Mouse (Mus musculus): ENCODE data around the gene Llgl1. TPM values are rescaled to one million over a fixed set of nuclear protein-coding genes. Genes with fewer than 3 reads are reported as not detected.

Llgl1 gene
- total and polyA plus RNA-seq, 2 experiments from 2014 or later, result 25.8 to 46.8 TPM

GRCm38 (mm10) chr11:60706696-60707480, 7.4 kb downstream of the Llgl1 start:
- H3K4me2 ChIP-seq (ENCODE audit: low read depth, low read length, poor library complexity, severe bottlenecking), result no peak overlapping the region
- ATAC-seq (ENCODE audit: low FRiP score), result no peak
- peaks cover 73% of the 10 kb centered on the region for H3K36me3 ChIP-seq (ENCODE audit: insufficient read depth, low read length)
- no peak for TF ChIP-seq CTCF (IDR thresholded peaks at IDR 0.05)
- H3K9ac ChIP-seq (replicated peaks; ENCODE audit: low read length, poor library complexity, severe bottlenecking), result no peak overlapping the region
- no peaks in the 10 kb centered on the region for H3K9me3 ChIP-seq (ENCODE audit: low read length)
- no peak for DNase-seq (ENCODE audit: low spot score)
- H3K4me3 ChIP-seq (ENCODE audit: low read depth, low read length), result no peak overlapping the region
- WGBS, result 87% methylated on average over 13 of the region's 14 CpGs
- no peaks in the 10 kb centered on the region for H3K27me3 ChIP-seq (ENCODE audit: insufficient read depth, low read length)
- no peaks in the 10 kb centered on the region for H3K4me1 ChIP-seq (ENCODE audit: insufficient read depth, low read length)
- no peak overlapping the region for H3K27ac ChIP-seq (ENCODE audit: low read depth, low read length)

GRCm38 (mm10) chr11:60707672-60708071, 8.1 kb downstream of the Llgl1 start:
- TF ChIP-seq CTCF (IDR thresholded peaks at IDR 0.05), result no peak
- WGBS, result 90% methylated on average over 3 of the region's 3 CpGs
- DNase-seq (ENCODE audit: low spot score), result no peak
- Histone ChIP-seq H3K27ac (ENCODE audit: low read depth, low read length) (no peak overlapping the region), H3K4me2 (ENCODE audit: low read depth, low read length, poor library complexity, severe bottlenecking) (no peak overlapping the region), H3K9me3 (ENCODE audit: low read length) (no peaks in the 10 kb centered on the region), H3K27me3 (ENCODE audit: insufficient read depth, low read length) (no peaks in the 10 kb centered on the region), H3K4me1 (ENCODE audit: insufficient read depth, low read length) (no peaks in the 10 kb centered on the region), H3K36me3 (ENCODE audit: insufficient read depth, low read length) (peaks cover 81% of the 10 kb centered on the region), H3K9ac (replicated peaks; ENCODE audit: low read length, poor library complexity, severe bottlenecking) (no peak overlapping the region), H3K4me3 (ENCODE audit: low read depth, low read length) (no peak overlapping the region)
- ATAC-seq (ENCODE audit: low FRiP score), result no peak

- Histone ChIP-seq H3K4me1 (ENCODE audit: insufficient read depth, low read length) (no peaks in the 10 kb centered on the region), H3K27ac (ENCODE audit: low read depth, low read length) (no peak overlapping the region), H3K36me3 (ENCODE audit: insufficient read depth, low read length) (peaks cover 90% of the 10 kb centered on the region), H3K9ac (replicated peaks; ENCODE audit: low read length, poor library complexity, severe bottlenecking) (no peak overlapping the region), H3K9me3 (ENCODE audit: low read length) (no peaks in the 10 kb centered on the region), H3K27me3 (ENCODE audit: insufficient read depth, low read length) (no peaks in the 10 kb centered on the region), H3K4me2 (ENCODE audit: low read depth, low read length, poor library complexity, severe bottlenecking) (no peak overlapping the region), H3K4me3 (ENCODE audit: low read depth, low read length) (no peak overlapping the region)
- ATAC-seq (ENCODE audit: low FRiP score) (no peak), DNase-seq (ENCODE audit: low spot score) (no peak)
- TF ChIP-seq CTCF (IDR thresholded peaks at IDR 0.05), result no peak
- WGBS, result 82% methylated on average over 10 of the region's 10 CpGs
These were observed 9.1 kb downstream of the Llgl1 start for GRCm38 (mm10) chr11:60708631-60709030.

GRCm38 (mm10) chr11:60709481-60710465, 10.2 kb downstream of the Llgl1 start:
- ATAC-seq (ENCODE audit: low FRiP score) (no peak), DNase-seq (ENCODE audit: low spot score) (no peak)
- H3K4me2 ChIP-seq (ENCODE audit: low read depth, low read length, poor library complexity, severe bottlenecking), result no peak overlapping the region
- H3K4me3 ChIP-seq (ENCODE audit: low read depth, low read length), result no peak overlapping the region
- H3K36me3 ChIP-seq (ENCODE audit: insufficient read depth, low read length), result peaks cover 97% of the 10 kb centered on the region
- H3K9me3 ChIP-seq (ENCODE audit: low read length), result no peaks in the 10 kb centered on the region
- 95% methylated on average over 45 of the region's 45 CpGs for WGBS
- no peak for TF ChIP-seq CTCF (IDR thresholded peaks at IDR 0.05)
- H3K27me3 ChIP-seq (ENCODE audit: insufficient read depth, low read length), result no peaks in the 10 kb centered on the region
- H3K27ac ChIP-seq (ENCODE audit: low read depth, low read length), result no peak overlapping the region
- H3K9ac ChIP-seq (replicated peaks; ENCODE audit: low read length, poor library complexity, severe bottlenecking), result no peak overlapping the region
- H3K4me1 ChIP-seq (ENCODE audit: insufficient read depth, low read length), result no peaks in the 10 kb centered on the region

- DNase-seq (ENCODE audit: low spot score), result no peak
- H3K4me1 ChIP-seq (ENCODE audit: insufficient read depth, low read length), result no peaks in the 10 kb centered on the region
- H3K9ac ChIP-seq (replicated peaks; ENCODE audit: low read length, poor library complexity, severe bottlenecking), result no peak overlapping the region
- H3K4me3 ChIP-seq (ENCODE audit: low read depth, low read length), result no peak overlapping the region
- H3K4me2 ChIP-seq (ENCODE audit: low read depth, low read length, poor library complexity, severe bottlenecking), result no peak overlapping the region
- H3K36me3 ChIP-seq (ENCODE audit: insufficient read depth, low read length), result peaks cover 97% of the 10 kb centered on the region
- no peaks in the 10 kb centered on the region for H3K27me3 ChIP-seq (ENCODE audit: insufficient read depth, low read length)
- TF ChIP-seq CTCF (IDR thresholded peaks at IDR 0.05), result no peak
- H3K27ac ChIP-seq (ENCODE audit: low read depth, low read length), result no peak overlapping the region
- whole genome bisulfite sequencing, result 92% methylated on average over 17 of the region's 17 CpGs
- no peak for ATAC-seq (ENCODE audit: low FRiP score)
- H3K9me3 ChIP-seq (ENCODE audit: low read length), result no peaks in the 10 kb centered on the region
These were observed 11.7 kb downstream of the Llgl1 start for GRCm38 (mm10) chr11:60711218-60711617.

- no peaks in the 10 kb centered on the region for H3K9me3 ChIP-seq (ENCODE audit: low read length)
- H3K9ac ChIP-seq (replicated peaks; ENCODE audit: low read length, poor library complexity, severe bottlenecking), result no peak overlapping the region
- H3K27ac ChIP-seq (ENCODE audit: low read depth, low read length), result no peak overlapping the region
- no peak for DNase-seq (ENCODE audit: low spot score)
- H3K4me2 ChIP-seq (ENCODE audit: low read depth, low read length, poor library complexity, severe bottlenecking), result no peak overlapping the region
- no peaks in the 10 kb centered on the region for H3K27me3 ChIP-seq (ENCODE audit: insufficient read depth, low read length)
- H3K36me3 ChIP-seq (ENCODE audit: insufficient read depth, low read length), result peaks cover 97% of the 10 kb centered on the region
- no peak overlapping the region for H3K4me3 ChIP-seq (ENCODE audit: low read depth, low read length)
- no peaks in the 10 kb centered on the region for H3K4me1 ChIP-seq (ENCODE audit: insufficient read depth, low read length)
- 95% methylated on average over 18 of the region's 18 CpGs for WGBS
- no peak for ATAC-seq (ENCODE audit: low FRiP score)
- TF ChIP-seq CTCF (IDR thresholded peaks at IDR 0.05), result no peak
These were observed 12.5 kb downstream of the Llgl1 start for GRCm38 (mm10) chr11:60712040-60712439.

Data from midbrain, postnatal 0 days (tissue).